Mouse (Mus musculus) left cerebral cortex, adult 2 months (tissue): ENCODE data around the gene Ackr4. TPM values are rescaled to one million over a fixed set of nuclear protein-coding genes. Genes with fewer than 3 reads are reported as not detected.
A peak's percentile ranks its signal among the peaks of the same experiment; 100 is the strongest.

ENCODE experiments used
- DNase-seq, 2 experiments: peaks; one replicate each; pipeline ENCODE4 v3.0.0; 2021 to 2022; ENCODE audit warnings: low spot score in 2 of 2, mixed read lengths in 1 of 2; ENCODE audit errors: extremely low spot score in 1 of 2
- H3K27ac ChIP-seq: fragments of 200-600 bp; 2 replicates; pipeline ENCODE4 v1.8.1; 2022
- H3K4me3 ChIP-seq: fragments of 200-600 bp; 2 replicates; pipeline ENCODE4 v1.8.1; 2022
- CTCF ChIP-seq: fragments of 200-600 bp; IDR thresholded peaks from 2 replicates; pipeline ENCODE4 v1.8.1; 2022; ENCODE audit warnings: antibody characterized with exemption, mild to moderate bottlenecking, moderate library complexity
- intact Hi-C: fragments of 180-260 bp; cut with DNase I; formaldehyde crosslinking; loops from one replicate; pipeline ENCODE4 v1.15.1; 2025
- total RNA-seq, 2 experiments: library from RNA; stranded (reverse); gene quantifications; 2 replicates each; pipeline ENCODE4 v1.2.3; 2021

Ackr4 gene
- total RNA-seq, 2 experiments from 2014 or later = 0.20 TPM; not detected in 1

- Histone ChIP-seq H3K4me3 (no peak overlapping the region), H3K27ac (no peak overlapping the region)
- DNase-seq = no peak
- intact Hi-C loops = loop anchor here (10.0 kb wide), 1 partner anchor 234 kb away; no protein-coding TSS in a partner anchor
- TF ChIP-seq CTCF = no peak
These were observed 55.7 kb downstream of the Ackr4 start for GRCm38 (mm10) chr9:104070863-104071604.

GRCm38 (mm10) chr9:104070241-104070640 is 56.5 kb downstream of the Ackr4 start:
- no peak for TF ChIP-seq CTCF
- intact Hi-C loops = loop anchor here (10.0 kb wide), 1 partner anchor 235 kb away; no protein-coding TSS in a partner anchor
- Histone ChIP-seq H3K4me3 (no peak overlapping the region), H3K27ac (no peak overlapping the region)
- DNase-seq = no peak

- intact Hi-C loops = no loop called here
- Histone ChIP-seq H3K4me3 (no peak overlapping the region), H3K27ac (no peak overlapping the region)
- no peak for TF ChIP-seq CTCF
- DNase-seq = no peak
These were observed 62.2 kb downstream of the Ackr4 start for GRCm38 (mm10) chr9:104064571-104064970.

GRCm38 (mm10) chr9:104063244-104063961 is 63.3 kb downstream of the Ackr4 start, which contains the start of gene Acad11:
Gene Acad11, plus strand, starts transcription at chr9:104063377.
- Histone ChIP-seq H3K4me3 (peak within 1 kb of the TSS; percentile 99), H3K27ac (peak within 1 kb of the TSS; percentile 99)
- peak; percentile 78 to 84 for DNase-seq
- intact Hi-C loops = no loop called here
- TF ChIP-seq CTCF = no peak

- TF ChIP-seq CTCF = no peak
- intact Hi-C loops = no loop called here
- peak within 1 kb of the TSS; percentile 99 for H3K27ac ChIP-seq
These were observed 64.1 kb downstream of the Ackr4 start, which contains the start of gene Uba5 for GRCm38 (mm10) chr9:104062430-104063243. Gene Uba5, minus strand, starts transcription at chr9:104063134.

GRCm38 (mm10) chr9:104051028-104051427 is 75.7 kb downstream of the Ackr4 start:
- no peak for DNase-seq
- TF ChIP-seq CTCF = no peak
- intact Hi-C loops = no loop called here
- Histone ChIP-seq H3K27ac (no peak overlapping the region), H3K4me3 (no peak overlapping the region)

More at GRCm38 (mm10) chr9:104062430-104063243, 64.1 kb downstream of the Ackr4 start, which contains the start of gene Uba5:
- H3K4me3 ChIP-seq = peak within 1 kb of the TSS; percentile 99
- peak; percentile 69 to 72 for DNase-seq

GRCm38 (mm10) chr9:104043676-104044075 is 83.1 kb downstream of the Ackr4 start:
- TF ChIP-seq CTCF = no peak
- H3K4me3 ChIP-seq = no peak overlapping the region
- intact Hi-C loops = no loop called here
- H3K27ac ChIP-seq = no peak overlapping the region
- DNase-seq = no peak

- no peak for TF ChIP-seq CTCF
- Histone ChIP-seq H3K27ac (no peak within 1 kb of the TSS), H3K4me3 (no peak within 1 kb of the TSS)
- intact Hi-C loops = no loop called here
- no peak for DNase-seq
These were observed 86.4 kb downstream of the Ackr4 start, which contains the start of gene Gm28305 for GRCm38 (mm10) chr9:104040362-104040761. Gene Gm28305, plus strand, starts transcription at chr9:104040662.

DNA sequence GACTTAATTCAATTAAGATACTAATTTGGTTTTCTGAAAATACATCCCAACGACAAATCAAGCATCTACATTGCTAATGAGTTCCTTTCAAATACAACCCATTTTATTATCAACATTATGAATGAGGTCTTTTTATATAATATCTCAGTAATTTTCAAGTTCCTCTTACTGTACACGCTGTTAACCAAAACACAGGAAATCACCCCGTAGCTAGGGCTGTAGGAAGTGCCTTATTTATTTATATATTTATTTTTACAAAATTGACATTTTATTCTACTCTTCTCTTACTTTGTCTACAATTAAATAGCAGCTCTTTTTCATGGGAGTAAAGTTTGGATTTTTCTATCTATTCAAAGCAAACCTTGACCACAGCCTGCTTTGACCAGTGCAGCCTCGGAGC is 87.0 kb downstream of the Ackr4 start:
- H3K4me3 ChIP-seq = no peak overlapping the region
- intact Hi-C loops = no loop called here
- H3K27ac ChIP-seq = no peak overlapping the region
- DNase-seq = no peak
- TF ChIP-seq CTCF = no peak

GRCm38 (mm10) chr9:104039031-104039695 is 87.6 kb downstream of the Ackr4 start:
- intact Hi-C loops = no loop called here
- no peak for TF ChIP-seq CTCF

DNA sequence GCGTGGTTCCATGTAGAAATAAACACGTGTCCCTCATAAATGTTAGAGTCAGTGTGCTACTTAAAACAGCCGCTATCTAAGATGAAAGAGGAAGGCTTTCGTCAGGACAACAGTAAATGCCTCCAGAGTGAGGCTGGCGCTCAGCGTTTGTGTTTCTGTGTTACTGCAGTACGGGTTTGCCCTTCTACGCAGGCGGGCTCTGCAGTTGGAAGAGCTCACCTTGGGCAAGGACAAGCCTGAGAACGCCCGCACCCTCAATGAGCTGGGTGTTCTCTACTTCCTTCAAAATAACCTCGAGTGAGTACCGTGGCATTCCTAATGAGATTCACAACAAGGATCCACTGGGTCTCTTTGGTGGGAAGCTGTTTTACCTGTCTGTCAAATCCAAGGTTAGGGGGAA is 88.5 kb downstream of the Ackr4 start:
- H3K4me3 ChIP-seq = no peak overlapping the region
- H3K27ac ChIP-seq = no peak overlapping the region
- intact Hi-C loops = no loop called here
- no peak for TF ChIP-seq CTCF
- DNase-seq = no peak

More at GRCm38 (mm10) chr9:104039031-104039695, 87.6 kb downstream of the Ackr4 start:
- no peak for DNase-seq
- no peak overlapping the region for H3K4me3 ChIP-seq
- H3K27ac ChIP-seq = no peak overlapping the region
